Mouse (Mus musculus) layer of hippocampus, adult 2 months (tissue): ENCODE results near the gene Chst10. TPM values are rescaled to one million over a fixed set of nuclear protein-coding genes. Genes with fewer than 3 reads are reported as not detected.

Experiments
- DNase-seq, 2 experiments: peaks; one replicate each; pipeline ENCODE4 v3.0.0; 2022; ENCODE audit warnings: low spot score in 2 of 2
- H3K27ac ChIP-seq: fragments of 200-600 bp; 2 replicates; pipeline ENCODE4 v1.8.1; 2022
- H3K4me3 ChIP-seq: fragments of 200-600 bp; 2 replicates; pipeline ENCODE4 v1.8.1; 2022; ENCODE audit warnings: mild to moderate bottlenecking
- CTCF ChIP-seq: fragments of 200-600 bp; conservative IDR thresholded peaks from 2 replicates; pipeline ENCODE4 v1.8.1; 2022; ENCODE audit warnings: antibody characterized with exemption, mild to moderate bottlenecking, moderate library complexity
- long read RNA-seq, 2 experiments: library from polyadenylated mRNA; stranded (forward); transcript quantifications; one replicate each; pipeline ENCODE4 v2.0.0; 2021; ENCODE audit warnings: borderline mapping rate in 2 of 2
- total RNA-seq, 2 experiments: library from RNA; stranded (reverse); gene quantifications; 2 replicates each; pipeline ENCODE4 v1.2.3; 2021

Chst10 gene
- total RNA-seq, result 10 to 100 TPM; 52.6 to 56.3 TPM
- long read RNA-seq, experiment 1, full-length matches to known transcripts, result 49 of 63 reads
- long read RNA-seq, experiment 1, partial matches to known transcripts, result 9 of 63 reads
- long read RNA-seq, experiment 1, other reads (novel, unspliced or antisense), result 5 of 63 reads
- long read RNA-seq, experiment 2, transcript Chst10-201 (7 exons, 2,975 nt), result major isoform, 67 of 89 reads
- long read RNA-seq, experiment 2, partial matches to known transcripts, result 9 of 89 reads
- long read RNA-seq, experiment 2, other reads (novel, unspliced or antisense), result 13 of 89 reads

- peak; percentile 69 to 83 for DNase-seq
- Histone ChIP-seq H3K27ac (peak within 1 kb of the TSS; percentile 95), H3K4me3 (peak within 1 kb of the TSS; percentile 81)
- TF ChIP-seq CTCF, result peak; percentile 48
Observed at GRCm38 (mm10) chr1:38897431-38898248, at the start of gene Chst10. TSS of gene Chst10 (minus strand) at chr1:38898161.

- DNase-seq, result no peak
- no peak for TF ChIP-seq CTCF
- no peak overlapping the region for H3K27ac ChIP-seq
- no peak overlapping the region for H3K4me3 ChIP-seq
Observed at GRCm38 (mm10) chr1:38939608-38940007, 41.6 kb upstream of the Chst10 start.

- DNase-seq, result no peak
- Histone ChIP-seq H3K27ac (no peak within 1 kb of the TSS), H3K4me3 (no peak within 1 kb of the TSS)
- TF ChIP-seq CTCF, result no peak
Observed at GRCm38 (mm10) chr1:38938849-38939248, 40.9 kb upstream of the Chst10 start, which contains the start of gene Nms. TSS of gene Nms (plus strand) at chr1:38939149.

DNA sequence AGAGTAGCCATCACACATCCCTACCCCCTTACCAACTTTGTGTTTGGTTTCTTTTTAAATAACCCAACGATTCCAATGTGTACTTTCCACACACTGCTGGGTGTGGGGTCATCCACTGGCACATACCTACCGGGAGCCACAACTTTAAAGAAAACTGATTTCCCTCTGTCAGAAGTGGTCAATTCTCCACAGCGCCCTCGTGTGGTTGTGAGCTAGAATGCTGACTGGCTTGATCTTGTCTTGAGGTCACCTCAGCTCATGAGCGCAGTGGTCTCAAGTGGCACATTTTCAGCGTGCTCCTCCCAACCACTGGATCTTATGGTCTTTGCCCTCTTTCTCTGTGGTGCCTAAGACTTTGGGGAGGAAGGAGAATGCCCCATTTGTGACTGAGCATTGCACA, 38.8 kb upstream of the Chst10 start:
- no peak overlapping the region for H3K27ac ChIP-seq
- peak; percentile 81 for TF ChIP-seq CTCF
- peak in 1 of 2 experiments; percentile 34 for DNase-seq
- no peak overlapping the region for H3K4me3 ChIP-seq

- H3K27ac ChIP-seq, result no peak overlapping the region
- TF ChIP-seq CTCF, result peak; percentile 78
- H3K4me3 ChIP-seq, result no peak overlapping the region
- peak in 1 of 2 experiments; percentile 17 for DNase-seq
Observed at GRCm38 (mm10) chr1:38934668-38935067, 36.7 kb upstream of the Chst10 start.

GRCm38 (mm10) chr1:38930767-38931166, 32.8 kb upstream of the Chst10 start:
- Histone ChIP-seq H3K4me3 (no peak overlapping the region), H3K27ac (no peak overlapping the region)
- no peak for TF ChIP-seq CTCF
- DNase-seq, result peak; percentile 17 to 29

DNA sequence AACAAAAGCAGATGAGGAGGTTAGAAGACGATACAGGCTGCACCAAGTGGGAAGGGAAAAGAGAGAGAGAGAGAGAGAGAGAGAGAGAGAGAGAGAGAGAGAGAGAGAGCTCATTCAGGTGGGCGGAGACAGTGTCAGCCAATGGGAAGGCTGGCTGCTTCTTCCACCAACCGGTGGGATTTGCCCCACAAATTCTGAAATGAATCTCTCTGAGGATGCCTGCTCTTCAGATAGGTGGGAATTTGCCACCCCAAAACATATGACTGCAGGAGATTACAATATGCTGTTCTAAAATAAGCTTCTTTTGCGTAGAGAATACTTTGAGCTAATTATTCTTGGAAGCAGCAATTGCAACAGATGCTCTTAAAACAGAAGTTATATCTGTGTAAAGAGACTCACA, 31.5 kb upstream of the Chst10 start:
- TF ChIP-seq CTCF, result no peak
- peak; percentile 25 to 53 for DNase-seq

GRCm38 (mm10) chr1:38928996-38929395, 31.0 kb upstream of the Chst10 start:
- no peak for DNase-seq
- H3K27ac ChIP-seq, result no peak overlapping the region
- no peak overlapping the region for H3K4me3 ChIP-seq
- no peak for TF ChIP-seq CTCF

More for the DNA sequence above, 31.5 kb upstream of the Chst10 start:
- H3K27ac ChIP-seq, result no peak overlapping the region
- H3K4me3 ChIP-seq, result no peak overlapping the region

DNA sequence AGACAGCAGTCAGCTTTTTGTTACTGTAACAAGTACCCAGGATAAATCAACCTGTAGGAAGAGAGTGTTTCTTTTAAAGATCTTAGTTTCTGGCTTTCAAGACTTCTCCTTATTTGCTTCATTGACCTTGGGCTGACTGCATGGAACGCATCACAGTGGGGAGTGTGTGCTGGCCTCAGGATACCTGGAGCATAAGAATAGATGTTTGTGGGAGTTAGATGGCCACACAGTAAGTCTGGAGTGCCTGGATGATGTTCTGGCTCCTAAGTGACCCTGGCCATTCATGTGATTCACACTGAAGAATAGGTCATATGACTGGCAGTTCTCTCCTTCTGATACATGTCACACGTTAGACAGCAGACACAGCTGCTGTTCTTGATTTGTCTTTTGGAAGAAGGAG, 6.0 kb upstream of the Chst10 start:
- no peak overlapping the region for H3K4me3 ChIP-seq
- TF ChIP-seq CTCF, result no peak
- no peak for DNase-seq

GRCm38 (mm10) chr1:38902571-38902970, 4.6 kb upstream of the Chst10 start:
- H3K27ac ChIP-seq, result no peak overlapping the region
- no peak for DNase-seq
- H3K4me3 ChIP-seq, result no peak overlapping the region
- no peak for TF ChIP-seq CTCF

More for the DNA sequence above, 6.0 kb upstream of the Chst10 start:
- H3K27ac ChIP-seq, result no peak overlapping the region

- no peak overlapping the region for H3K4me3 ChIP-seq
- DNase-seq, result no peak
- TF ChIP-seq CTCF, result no peak
- no peak overlapping the region for H3K27ac ChIP-seq
Observed at GRCm38 (mm10) chr1:38893081-38893480, 4.9 kb downstream of the Chst10 start.

DNA sequence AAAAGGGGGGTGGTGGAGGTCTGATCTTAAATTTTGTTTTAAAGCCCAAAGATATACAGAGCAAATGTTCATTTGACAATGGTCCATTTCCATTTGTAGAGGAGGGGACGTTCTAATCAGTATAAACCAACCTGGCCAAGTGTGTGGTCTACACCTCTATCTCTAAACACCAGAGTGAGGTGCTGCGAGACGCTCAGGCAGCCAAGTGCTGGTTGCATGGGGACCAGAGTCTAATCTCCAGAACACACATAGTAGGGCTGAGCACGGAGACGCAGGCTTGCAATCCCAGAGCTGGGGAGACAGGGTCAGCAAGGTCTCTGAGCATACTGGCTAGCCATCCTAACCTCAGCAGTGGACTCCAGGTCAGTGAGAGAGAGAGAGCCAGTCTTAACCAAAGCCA, 6.5 kb downstream of the Chst10 start:
- Histone ChIP-seq H3K4me3 (no peak overlapping the region), H3K27ac (no peak overlapping the region)
- no peak for TF ChIP-seq CTCF
- DNase-seq, result no peak

DNA sequence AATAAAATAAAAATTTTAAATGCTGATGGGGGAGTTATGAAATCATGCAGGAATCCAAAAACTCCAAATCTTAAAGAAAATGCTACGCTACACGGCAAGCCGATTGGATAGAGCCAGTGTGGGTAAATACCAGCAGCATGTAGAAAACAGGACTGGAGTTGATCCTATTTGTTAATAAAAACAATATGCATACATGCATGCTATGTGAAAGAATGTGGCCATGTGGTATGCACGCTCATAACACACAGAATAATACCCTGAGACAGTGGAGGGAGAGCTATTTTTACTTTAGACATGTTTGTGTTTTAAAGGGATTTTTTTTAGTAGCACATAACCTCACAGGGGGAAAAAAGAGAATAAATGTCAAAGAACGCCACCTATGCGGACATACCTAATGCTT, 9.2 kb downstream of the Chst10 start:
- DNase-seq, result no peak
- Histone ChIP-seq H3K27ac (no peak overlapping the region), H3K4me3 (no peak overlapping the region)
- no peak for TF ChIP-seq CTCF
